Mouse (Mus musculus) small intestine, adult 2 months (tissue): ENCODE measurements around the gene Rabep1. TPM values are rescaled to one million over a fixed set of nuclear protein-coding genes. Genes with fewer than 3 reads are reported as not detected.

Experiments
- H3K27ac ChIP-seq: fragments of 200-500 bp; 2 replicates; pipeline ENCODE4 v1.5.1; 2012; ENCODE audit warnings: low read depth, low read length, control low read depth, inconsistent platforms; ENCODE audit not compliant: insufficient read depth
- H3K27me3 ChIP-seq: fragments of 200-500 bp; 2 replicates; pipeline ENCODE4 v1.6.1; 2012; ENCODE audit warnings: mild to moderate bottlenecking, moderate library complexity, low read length, inconsistent platforms; ENCODE audit not compliant: control insufficient read depth, insufficient read depth
- H3K36me3 ChIP-seq: fragments of 200-500 bp; 2 replicates; pipeline ENCODE4 v1.6.1; 2012; ENCODE audit warnings: mild to moderate bottlenecking, low read length, control low read depth, inconsistent platforms; ENCODE audit not compliant: control insufficient read depth, insufficient read depth
- H3K4me1 ChIP-seq: fragments of 200-500 bp; 2 replicates; pipeline ENCODE4 v1.6.1; 2012; ENCODE audit warnings: low read length, inconsistent platforms, mixed read lengths; ENCODE audit not compliant: control insufficient read depth, insufficient read depth, insufficient read length
- H3K4me3 ChIP-seq: fragments of 200-500 bp; 2 replicates; pipeline ENCODE4 v1.5.1; 2012; ENCODE audit warnings: low read depth, mild to moderate bottlenecking, control low read depth, inconsistent platforms, low read length, moderate library complexity
- CTCF ChIP-seq: fragments of 200-500 bp; IDR thresholded peaks from 2 replicates; pipeline ENCODE4 v1.5.1; 2012; ENCODE audit warnings: low read depth, mild to moderate bottlenecking, control low read depth, inconsistent platforms, low read length, moderate library complexity, mixed read lengths; ENCODE audit not compliant: insufficient replicate concordance, insufficient read length; ENCODE audit errors: extremely low read depth
- POLR2A ChIP-seq: fragments of 200-500 bp; IDR thresholded peaks from 2 replicates; pipeline ENCODE4 v1.6.1; 2012; ENCODE audit warnings: low read depth, mild to moderate bottlenecking, control low read depth, inconsistent platforms, low read length, moderate library complexity
- WGBS: fragments of 180-500 bp; shearing (Covaris S2); methylation state at CpG from one replicate; pipeline ENCODE4 v1.1.7; 2018; 5-methylcytosine and 5-hydroxymethylcytosine counted together
- polyA plus RNA-seq: library from polyadenylated mRNA; depleted of rRNA; stranded (reverse); fragments of >200 nt; gene quantifications from 2 replicates; pipeline ENCODE4 v1.2.3, GENCODE M21; 2012

Rabep1 gene
- polyA plus RNA-seq, 1 experiment, result 1.7 TPM

GRCm38 (mm10) chr11:70972586-70972985 lies 128.0 kb downstream of the Rabep1 start:
- WGBS, result 72% methylated on average over 1 of the region's 1 CpGs
- Histone ChIP-seq H3K36me3 (peaks cover 20% of the 10 kb centered on the region), H3K27me3 (no peaks in the 10 kb centered on the region), H3K27ac (no peak overlapping the region), H3K4me1 (peaks cover 7% of the 10 kb centered on the region), H3K4me3 (no peak overlapping the region)
- TF ChIP-seq POLR2A, result no peak
- TF ChIP-seq CTCF, result no peak

- Histone ChIP-seq H3K4me1 (peaks cover 5% of the 10 kb centered on the region), H3K27ac (no peak overlapping the region), H3K4me3 (no peak overlapping the region), H3K27me3 (no peaks in the 10 kb centered on the region), H3K36me3 (peaks cover 29% of the 10 kb centered on the region)
- WGBS, result 78% methylated on average over 4 of the region's 4 CpGs
- TF ChIP-seq CTCF, result peak; percentile 31; the same call in 1 of the 2 replicates
- TF ChIP-seq POLR2A, result no peak
Measured at GRCm38 (mm10) chr11:70973947-70974346, 129.4 kb downstream of the Rabep1 start.

- no peaks in the 10 kb centered on the region for H3K27me3 ChIP-seq
- 64% methylated on average over 2 of the region's 2 CpGs for WGBS
- H3K27ac ChIP-seq, result no peak overlapping the region
- TF ChIP-seq POLR2A (no peak), CTCF (no peak)
- H3K36me3 ChIP-seq, result peaks cover 39% of the 10 kb centered on the region
- peaks cover 5% of the 10 kb centered on the region for H3K4me1 ChIP-seq
- no peak overlapping the region for H3K4me3 ChIP-seq
Measured at GRCm38 (mm10) chr11:70975193-70975592, 130.6 kb downstream of the Rabep1 start.

- WGBS, result 81% methylated on average over 6 of the region's 6 CpGs
- peaks cover 44% of the 10 kb centered on the region for H3K36me3 ChIP-seq
- TF ChIP-seq CTCF (no peak), POLR2A (no peak)
- no peak overlapping the region for H3K4me3 ChIP-seq
- no peaks in the 10 kb centered on the region for H3K4me1 ChIP-seq
- H3K27ac ChIP-seq, result no peak overlapping the region
- no peaks in the 10 kb centered on the region for H3K27me3 ChIP-seq
Measured at GRCm38 (mm10) chr11:70977293-70977692, 132.7 kb downstream of the Rabep1 start.

GRCm38 (mm10) chr11:70980232-70980631 lies 135.7 kb downstream of the Rabep1 start:
- H3K4me3 ChIP-seq, result no peak overlapping the region
- peaks cover 3% of the 10 kb centered on the region; the same call in 1 of the 2 replicates for H3K4me1 ChIP-seq
- no peak for TF ChIP-seq POLR2A
- TF ChIP-seq CTCF, result no peak
- WGBS, result 72% methylated on average over 6 of the region's 6 CpGs
- peaks cover 42% of the 10 kb centered on the region for H3K36me3 ChIP-seq
- H3K27me3 ChIP-seq, result no peaks in the 10 kb centered on the region
- H3K27ac ChIP-seq, result no peak overlapping the region

GRCm38 (mm10) chr11:70980751-70981510 lies 136.4 kb downstream of the Rabep1 start:
- peaks cover 3% of the 10 kb centered on the region; the same call in 1 of the 2 replicates for H3K4me1 ChIP-seq
- no peak overlapping the region for H3K4me3 ChIP-seq
- 82% methylated on average over 14 of the region's 14 CpGs for WGBS
- peaks cover 42% of the 10 kb centered on the region for H3K36me3 ChIP-seq
- no peaks in the 10 kb centered on the region for H3K27me3 ChIP-seq
- TF ChIP-seq CTCF, result no peak
- no peak for TF ChIP-seq POLR2A
- H3K27ac ChIP-seq, result no peak overlapping the region

GRCm38 (mm10) chr11:70982030-70982429 lies 137.5 kb downstream of the Rabep1 start:
- TF ChIP-seq CTCF (no peak), POLR2A (no peak)
- peak overlapping the region; percentile 45; the same call in 1 of the 2 replicates for H3K4me3 ChIP-seq
- peaks cover 43% of the 10 kb centered on the region for H3K36me3 ChIP-seq
- 3% methylated on average over 12 of the region's 12 CpGs for whole genome bisulfite sequencing
- no peaks in the 10 kb centered on the region for H3K27me3 ChIP-seq
- H3K4me1 ChIP-seq, result peaks cover 3% of the 10 kb centered on the region; the same call in 1 of the 2 replicates
- H3K27ac ChIP-seq, result no peak overlapping the region
